Mouse (Mus musculus) midbrain, embryonic 11.5 days (tissue): ENCODE results near the gene Lce1c. TPM values are rescaled to one million over a fixed set of nuclear protein-coding genes. Genes with fewer than 3 reads are reported as not detected.

Experiments used
- ATAC-seq: fragments of 200-750 bp; cut with Nextera tagmentation; 2 replicates; pipeline ENCODE4 v1.8.0; 2017; ENCODE audit warnings: moderate TSS enrichment, moderate library complexity; ENCODE audit not compliant: low FRiP score
- DNase-seq: peaks from one replicate; pipeline ENCODE4 v3.0.0; 2015; ENCODE audit warnings: low spot score; ENCODE audit errors: missing footprints
- H3K27ac ChIP-seq: fragments of 300-500 bp; sonication (generic); 2 replicates; pipeline ENCODE4 v1.5.1; 2014; ENCODE audit warnings: low read depth, low read length
- H3K27me3 ChIP-seq: fragments of 300-500 bp; sonication (generic); 2 replicates; pipeline ENCODE4 v1.6.1; 2014; ENCODE audit warnings: mild to moderate bottlenecking, low read length, moderate library complexity, mixed read lengths; ENCODE audit not compliant: control insufficient read depth, insufficient read depth
- H3K36me3 ChIP-seq: fragments of 300-500 bp; sonication (generic); 2 replicates; pipeline ENCODE4 v1.6.1; 2014; ENCODE audit warnings: mild to moderate bottlenecking, low read length, moderate library complexity, mixed read lengths; ENCODE audit not compliant: control insufficient read depth, insufficient read depth
- H3K4me1 ChIP-seq: fragments of 300-500 bp; sonication (generic); 2 replicates; pipeline ENCODE4 v1.6.1; 2014; ENCODE audit warnings: low read length; ENCODE audit not compliant: control insufficient read depth, insufficient read depth
- H3K4me2 ChIP-seq: fragments of 300-500 bp; sonication (generic); 2 replicates; pipeline ENCODE4 v1.6.1; 2014; ENCODE audit warnings: mild to moderate bottlenecking, moderate library complexity
- H3K4me3 ChIP-seq: fragments of 300-500 bp; sonication (generic); 2 replicates; pipeline ENCODE4 v1.5.1; 2014; ENCODE audit warnings: low read depth, low read length
- H3K9ac ChIP-seq: fragments of 300-500 bp; sonication (generic); 2 replicates; pipeline ENCODE4 v1.6.1; 2014; ENCODE audit warnings: low read length
- H3K9me3 ChIP-seq: fragments of 300-500 bp; sonication (generic); 2 replicates; pipeline ENCODE4 v1.6.1; 2016; ENCODE audit warnings: low read length; ENCODE audit not compliant: control insufficient read depth
- WGBS: fragments of 180-500 bp; shearing (Covaris S2); extraction: QIAGEN DNeasy Blood & Tissue Kit; methylation state at CpG from one replicate; pipeline ENCODE4 v1.1.7; 2014; 5-methylcytosine and 5-hydroxymethylcytosine counted together
- polyA plus RNA-seq: library from polyadenylated mRNA; unstranded; fragments of >200 nt; fragmentation: Nextera tagmentation; extraction: Ambion mirVana; gene quantifications from 2 replicates; pipeline ENCODE4 v1.2.1, GENCODE M21; 2014

Lce1c gene
- polyA plus RNA-seq, 1 experiment from 2014 or later = not detected

GRCm38 (mm10) chr3:92691688-92692087 lies 12.6 kb downstream of the Lce1c start:
- no peak overlapping the region for H3K4me2 ChIP-seq
- H3K4me3 ChIP-seq = no peak overlapping the region
- H3K27ac ChIP-seq = no peak overlapping the region
- H3K9me3 ChIP-seq = no peaks in the 10 kb centered on the region
- H3K36me3 ChIP-seq = no peaks in the 10 kb centered on the region
- H3K27me3 ChIP-seq = no peaks in the 10 kb centered on the region
- no peak for DNase-seq
- no peaks in the 10 kb centered on the region for H3K4me1 ChIP-seq
- ATAC-seq = no peak
- H3K9ac ChIP-seq = no peak overlapping the region

- Histone ChIP-seq H3K4me3 (no peak overlapping the region), H3K27me3 (no peaks in the 10 kb centered on the region), H3K36me3 (no peaks in the 10 kb centered on the region), H3K4me2 (no peak overlapping the region), H3K9ac (no peak overlapping the region), H3K9me3 (no peaks in the 10 kb centered on the region), H3K27ac (no peak overlapping the region), H3K4me1 (no peaks in the 10 kb centered on the region)
- DNase-seq = no peak
- no peak for ATAC-seq
- WGBS = 0% methylated on average over 1 of the region's 1 CpGs
These were observed 15.6 kb downstream of the Lce1c start for GRCm38 (mm10) chr3:92694613-92695012.

GRCm38 (mm10) chr3:92708974-92709373 lies 29.9 kb downstream of the Lce1c start, which contains the start of gene Lce1e:
Gene Lce1e (minus strand): TSS chr3:92709074.
- Histone ChIP-seq H3K9ac (no peak within 1 kb of the TSS), H3K9me3 (no peaks in the 10 kb centered on the region), H3K4me3 (no peak within 1 kb of the TSS), H3K27me3 (no peaks in the 10 kb centered on the region), H3K4me1 (no peaks in the 10 kb centered on the region), H3K27ac (no peak within 1 kb of the TSS), H3K36me3 (no peaks in the 10 kb centered on the region), H3K4me2 (no peak within 1 kb of the TSS)
- ATAC-seq = no peak
- no peak for DNase-seq
- 90% methylated on average over 2 of the region's 2 CpGs for WGBS

GRCm38 (mm10) chr3:92715122-92715521 lies 36.1 kb downstream of the Lce1c start:
- H3K9ac ChIP-seq = no peak overlapping the region
- ATAC-seq = no peak
- no peak for DNase-seq
- H3K27ac ChIP-seq = no peak overlapping the region
- H3K4me1 ChIP-seq = no peaks in the 10 kb centered on the region
- H3K9me3 ChIP-seq = no peaks in the 10 kb centered on the region
- H3K27me3 ChIP-seq = no peaks in the 10 kb centered on the region
- H3K4me2 ChIP-seq = no peak overlapping the region
- H3K36me3 ChIP-seq = no peaks in the 10 kb centered on the region
- no peak overlapping the region for H3K4me3 ChIP-seq

GRCm38 (mm10) chr3:92720250-92720649 lies 41.2 kb downstream of the Lce1c start, which contains the start of gene Lce1f:
Gene Lce1f (minus strand): TSS chr3:92720350.
- 70% methylated on average over 3 of the region's 3 CpGs for WGBS

GRCm38 (mm10) chr3:92722631-92723030 lies 43.6 kb downstream of the Lce1c start:
- no peaks in the 10 kb centered on the region for H3K4me1 ChIP-seq
- WGBS = 88% methylated on average over 5 of the region's 5 CpGs
- no peak overlapping the region for H3K4me2 ChIP-seq
- H3K27ac ChIP-seq = no peak overlapping the region
- H3K9me3 ChIP-seq = no peaks in the 10 kb centered on the region
- no peaks in the 10 kb centered on the region for H3K27me3 ChIP-seq
- H3K36me3 ChIP-seq = no peaks in the 10 kb centered on the region
- ATAC-seq = no peak
- no peak overlapping the region for H3K4me3 ChIP-seq
- no peak overlapping the region for H3K9ac ChIP-seq
- DNase-seq = no peak

More at GRCm38 (mm10) chr3:92720250-92720649, 41.2 kb downstream of the Lce1c start, which contains the start of gene Lce1f:
- ATAC-seq (no peak), DNase-seq (no peak)
- H3K4me2 ChIP-seq = no peak within 1 kb of the TSS
- H3K9ac ChIP-seq = no peak within 1 kb of the TSS
- H3K9me3 ChIP-seq = no peaks in the 10 kb centered on the region
- no peaks in the 10 kb centered on the region for H3K36me3 ChIP-seq
- no peak within 1 kb of the TSS for H3K27ac ChIP-seq
- H3K4me3 ChIP-seq = no peak within 1 kb of the TSS
- H3K27me3 ChIP-seq = no peaks in the 10 kb centered on the region
- no peaks in the 10 kb centered on the region for H3K4me1 ChIP-seq

Other genes starting within 250 kb of the Lce1c start
- gene Gm9774, start 249.8 kb upstream of the Lce1c start, polyA plus RNA-seq = 6.5 and 6.8 TPM in 2 replicates
- not detected in 2 replicates for gene Sprr2k, start 246.7 kb upstream of the Lce1c start, polyA plus RNA-seq
- not detected in 2 replicates for gene Sprr1b, start 240.5 kb upstream of the Lce1c start, polyA plus RNA-seq
- not detected in 2 replicates for gene Sprr3, start 220.5 kb upstream of the Lce1c start, polyA plus RNA-seq
- not detected in 2 replicates for gene Sprr1a, start 193.4 kb upstream of the Lce1c start, polyA plus RNA-seq
- gene Sprr4, start 178.8 kb upstream of the Lce1c start, polyA plus RNA-seq = not detected in 2 replicates
- not detected in 2 replicates for gene 2310046K23Rik, start 144.7 kb upstream of the Lce1c start, polyA plus RNA-seq
- gene Ivl, start 105.5 kb upstream of the Lce1c start, polyA plus RNA-seq = not detected in 2 replicates
- gene Smcp, start 90.2 kb upstream of the Lce1c start, polyA plus RNA-seq = not detected in 2 replicates
- not detected in 2 replicates for gene 2210017I01Rik, start 71.8 kb upstream of the Lce1c start, polyA plus RNA-seq
- not detected in 2 replicates for gene Lce6a, start 57.6 kb upstream of the Lce1c start, polyA plus RNA-seq
- gene Lce1a1, start 30.9 kb upstream of the Lce1c start, polyA plus RNA-seq = not detected in 2 replicates
- gene Lce1b, start 22.3 kb upstream of the Lce1c start, polyA plus RNA-seq = not detected in 2 replicates
- not detected in 2 replicates for gene Lce1a2, start 8.9 kb upstream of the Lce1c start, polyA plus RNA-seq
- not detected in 2 replicates for gene Lce1d, start 8.0 kb downstream of the Lce1c start, polyA plus RNA-seq
- not detected in 2 replicates for gene Lce1e, start 29.8 kb downstream of the Lce1c start, polyA plus RNA-seq
- not detected in 2 replicates for gene Lce1f, start 41.1 kb downstream of the Lce1c start, polyA plus RNA-seq
- not detected in 2 replicates for gene Gm38119, start 59.8 kb downstream of the Lce1c start, polyA plus RNA-seq
- not detected in 2 replicates for gene Lce1g, start 73.1 kb downstream of the Lce1c start, polyA plus RNA-seq
- not detected in 2 replicates for gene Lce1h, start 85.8 kb downstream of the Lce1c start, polyA plus RNA-seq
- gene Lce1i, start 99.7 kb downstream of the Lce1c start, polyA plus RNA-seq = not detected in 2 replicates
- not detected in 2 replicates for gene Lce1j, start 111.3 kb downstream of the Lce1c start, polyA plus RNA-seq
- gene Lce1k, start 128.6 kb downstream of the Lce1c start, polyA plus RNA-seq = not detected in 2 replicates
- gene Kprp, start 148.0 kb downstream of the Lce1c start, polyA plus RNA-seq = not detected in 2 replicates
- not detected in 2 replicates for gene Lce1l, start 172.0 kb downstream of the Lce1c start, polyA plus RNA-seq
- not detected in 2 replicates for gene 2310050C09Rik, start 191.0 kb downstream of the Lce1c start, polyA plus RNA-seq
- gene Lce3a, start 247.0 kb downstream of the Lce1c start, polyA plus RNA-seq = not detected in 2 replicates